Mouse (Mus musculus) stomach, postnatal 0 days (tissue): ENCODE measurements around the gene Als2cr12. TPM values are rescaled to one million over a fixed set of nuclear protein-coding genes. Genes with fewer than 3 reads are reported as not detected.
"Not testable (repeated sequence)": the region's sequence is repeated elsewhere in the genome, so short reads cannot be mapped to it uniquely, and the experiment has no call there.

Source experiments
- ATAC-seq: fragments of 200-750 bp; cut with Nextera tagmentation; 2 replicates; pipeline ENCODE4 v1.8.0; 2017; ENCODE audit not compliant: low FRiP score, low TSS enrichment
- DNase-seq: peaks from one replicate; pipeline ENCODE4 v3.0.0-alpha.2; 2016; ENCODE audit warnings: low spot score
- H3K27ac ChIP-seq: fragments of 300-500 bp; sonication (generic); replicated peaks from 2 replicates; pipeline ENCODE4 v1.5.1; 2014; ENCODE audit warnings: mild to moderate bottlenecking, control low read depth
- H3K27me3 ChIP-seq: fragments of 300-500 bp; sonication (generic); 2 replicates; pipeline ENCODE4 v1.6.1; 2014; ENCODE audit warnings: low read length; ENCODE audit not compliant: control insufficient read depth, insufficient read depth
- H3K36me3 ChIP-seq: fragments of 300-500 bp; sonication (generic); 2 replicates; pipeline ENCODE4 v1.6.1; 2014; ENCODE audit warnings: low read length, mixed read lengths; ENCODE audit not compliant: control insufficient read depth, insufficient read depth
- H3K4me1 ChIP-seq: fragments of 300-500 bp; sonication (generic); replicated peaks from 2 replicates; pipeline ENCODE4 v1.6.1; 2014; ENCODE audit warnings: antibody characterized with exemption; ENCODE audit not compliant: control insufficient read depth, insufficient read depth
- H3K4me2 ChIP-seq: fragments of 300-500 bp; sonication (generic); replicated peaks from 2 replicates; pipeline ENCODE4 v1.6.1; 2014; ENCODE audit warnings: low read depth, mild to moderate bottlenecking, control low read depth, moderate library complexity
- H3K4me3 ChIP-seq: fragments of 300-500 bp; sonication (generic); 2 replicates; pipeline ENCODE4 v1.5.1; 2014; ENCODE audit warnings: low read depth, low read length, control low read depth
- H3K9ac ChIP-seq: fragments of 300-500 bp; sonication (generic); 2 replicates; pipeline ENCODE4 v1.6.1; 2014; ENCODE audit warnings: mild to moderate bottlenecking, low read length, control low read depth, mixed read lengths
- H3K9me3 ChIP-seq: fragments of 300-500 bp; sonication (generic); 2 replicates; pipeline ENCODE4 v1.6.1; 2016; ENCODE audit warnings: low read length; ENCODE audit not compliant: control insufficient read depth
- CTCF ChIP-seq: IDR thresholded peaks from 2 replicates; pipeline ENCODE4 v1.5.1; 2016; ENCODE audit warnings: antibody characterized with exemption, low read depth, mild to moderate bottlenecking, moderate library complexity
- EP300 ChIP-seq: optimal IDR thresholded peaks from 2 replicates; pipeline ENCODE3; 2016; ENCODE audit warnings: antibody characterized with exemption
- WGBS: fragments of 180-500 bp; shearing (Covaris S2); extraction: QIAGEN DNeasy Blood & Tissue Kit; methylation state at CpG from one replicate; pipeline ENCODE4 v1.1.7; 2014; 5-methylcytosine and 5-hydroxymethylcytosine counted together
- polyA plus RNA-seq: library from polyadenylated mRNA; unstranded; fragments of >200 nt; fragmentation: Nextera tagmentation; extraction: Ambion mirVana; gene quantifications from 2 replicates; pipeline ENCODE4 v1.2.1, GENCODE M21; 2015

The Als2cr12 gene
- 0.56 and 0.91 TPM in 2 replicates for polyA plus RNA-seq

DNA sequence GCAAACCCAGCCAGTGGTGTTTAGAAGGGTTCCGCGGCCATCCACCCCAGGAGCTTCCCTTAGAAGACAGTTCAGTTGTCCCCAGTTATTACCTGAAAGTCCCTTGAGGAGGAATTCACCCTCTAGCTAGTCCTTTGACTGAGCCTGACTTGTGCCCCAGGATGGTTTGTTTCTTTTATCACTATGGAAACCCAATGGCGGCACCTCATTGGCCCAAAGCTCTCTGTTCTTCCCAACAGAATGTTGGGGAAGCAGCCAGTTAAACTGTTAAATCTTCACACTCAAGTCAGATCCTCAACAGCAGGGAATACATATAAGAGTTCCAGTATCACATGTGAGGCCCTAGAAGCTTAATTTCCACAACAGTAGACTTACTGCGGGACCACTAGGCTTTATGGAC lies at the start of gene Als2cr12:
Gene Als2cr12, minus strand, starts transcription at position 180 of the 400 bp plus-strand sequence.
- H3K27ac ChIP-seq, H3K9ac ChIP-seq, DNase-seq, H3K27me3 ChIP-seq, H3K4me1 ChIP-seq, ATAC-seq, H3K9me3 ChIP-seq, H3K4me2 ChIP-seq, H3K36me3 ChIP-seq, H3K4me3 ChIP-seq: not testable (repeated sequence)
- WGBS = 81% methylated on average over 4 of the region's 4 CpGs

DNA sequence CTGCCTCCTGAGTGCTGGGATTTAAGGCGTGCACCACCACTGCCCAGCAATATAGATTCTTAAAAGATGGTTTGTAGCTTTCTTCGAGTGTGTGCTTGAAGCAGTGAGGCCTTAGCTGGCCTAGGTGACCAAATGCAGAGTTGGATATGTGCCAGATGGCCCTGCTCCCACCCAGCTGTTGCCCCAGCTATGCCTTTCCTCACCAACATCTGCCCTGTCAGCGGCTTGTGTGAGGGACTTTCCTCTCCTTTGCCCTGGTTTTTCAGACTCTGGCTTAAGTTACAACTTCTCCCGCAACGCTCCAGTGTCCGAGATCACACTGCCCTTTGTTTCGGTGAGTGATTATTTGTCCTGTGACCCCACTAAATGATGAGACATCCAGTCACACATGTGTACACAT lies 48.9 kb upstream of the Als2cr12 start:
- DNase-seq (no peak), ATAC-seq (no peak)
- 82% methylated on average over 7 of the region's 7 CpGs for WGBS
- no peak overlapping the region for H3K27ac ChIP-seq
- TF ChIP-seq EP300 = no peak
- TF ChIP-seq CTCF = no peak
- no peak overlapping the region for H3K9ac ChIP-seq
- peaks cover 28% of the 10 kb centered on the region for H3K36me3 ChIP-seq
- no peaks in the 10 kb centered on the region for H3K27me3 ChIP-seq
- no peak overlapping the region for H3K4me3 ChIP-seq
- H3K9me3 ChIP-seq = no peaks in the 10 kb centered on the region
- H3K4me1 ChIP-seq = no peaks in the 10 kb centered on the region
- H3K4me2 ChIP-seq = no peak overlapping the region

GRCm38 (mm10) chr1:58743252-58743651 lies 47.5 kb upstream of the Als2cr12 start:
- H3K36me3 ChIP-seq = peaks cover 31% of the 10 kb centered on the region

DNA sequence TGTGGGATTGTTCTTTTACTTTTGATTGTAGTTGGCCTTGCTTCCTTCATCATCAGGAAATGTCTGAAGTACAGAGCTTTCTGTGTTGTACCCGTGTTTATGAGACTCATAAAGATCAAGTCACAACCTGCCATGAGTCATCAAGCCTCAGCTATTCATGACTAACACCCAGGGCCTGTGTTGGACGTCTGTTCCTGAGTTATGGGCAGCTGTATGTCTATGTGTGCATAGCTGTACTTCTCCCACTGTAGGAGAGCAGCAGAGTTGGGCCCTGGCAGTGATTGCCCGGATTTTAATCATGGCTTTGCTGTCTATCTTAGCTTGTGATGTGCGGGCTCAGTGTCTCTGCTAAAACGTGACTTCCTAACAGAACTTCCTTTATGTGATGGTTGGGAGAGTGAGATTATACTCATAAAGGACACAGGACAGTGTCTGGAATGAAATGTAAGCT lies 46.8 kb upstream of the Als2cr12 start:
- ATAC-seq (peak; percentile 82), DNase-seq (no peak)
- WGBS = 58% methylated on average over 5 of the region's 5 CpGs
- no peak overlapping the region for H3K9ac ChIP-seq
- no peak overlapping the region for H3K4me2 ChIP-seq
- peaks cover 29% of the 10 kb centered on the region for H3K36me3 ChIP-seq
- no peak overlapping the region for H3K4me3 ChIP-seq
- no peaks in the 10 kb centered on the region for H3K4me1 ChIP-seq
- H3K27ac ChIP-seq = 0 out of 2 replicates have a peak overlapping the region, but pooled peaks have one; percentile 0
- TF ChIP-seq EP300 (no peak), CTCF (no peak)
- H3K27me3 ChIP-seq = no peaks in the 10 kb centered on the region
- H3K9me3 ChIP-seq = no peaks in the 10 kb centered on the region

More at GRCm38 (mm10) chr1:58743252-58743651, 47.5 kb upstream of the Als2cr12 start:
- 0 out of 2 replicates have a peak overlapping the region, but pooled peaks have one; percentile 0 for H3K27ac ChIP-seq
- no peaks in the 10 kb centered on the region for H3K9me3 ChIP-seq
- no peak for TF ChIP-seq EP300
- TF ChIP-seq CTCF = no peak
- no peak for ATAC-seq
- WGBS = 86% methylated on average over 6 of the region's 6 CpGs
- H3K27me3 ChIP-seq = no peaks in the 10 kb centered on the region
- no peak for DNase-seq
- no peaks in the 10 kb centered on the region for H3K4me1 ChIP-seq
- H3K9ac ChIP-seq = no peak overlapping the region
- H3K4me2 ChIP-seq = no peak overlapping the region
- no peak overlapping the region for H3K4me3 ChIP-seq

DNA sequence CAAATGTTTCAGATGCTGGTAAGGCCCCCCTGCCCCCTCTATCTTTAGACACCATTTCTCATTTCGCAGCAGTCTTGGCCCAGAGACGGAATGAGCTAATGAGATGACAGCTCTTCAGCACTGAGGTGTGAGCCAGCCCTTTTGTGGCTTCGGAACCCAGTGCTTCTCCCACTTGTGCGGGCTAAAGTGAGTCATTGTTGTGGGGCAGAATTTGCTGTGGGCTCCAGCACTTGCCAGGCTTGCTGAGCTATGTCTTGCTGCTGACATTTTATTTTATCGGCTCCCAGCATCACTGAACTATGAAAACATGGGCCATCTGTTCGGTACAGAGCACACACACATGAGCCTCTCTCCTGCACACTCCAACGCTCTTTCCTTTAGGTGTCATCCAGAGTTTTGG lies 43.7 kb upstream of the Als2cr12 start:
- H3K36me3 ChIP-seq = peaks cover 36% of the 10 kb centered on the region
- DNase-seq (no peak), ATAC-seq (no peak)
- no peaks in the 10 kb centered on the region for H3K9me3 ChIP-seq
- no peaks in the 10 kb centered on the region for H3K4me1 ChIP-seq
- TF ChIP-seq CTCF (no peak), EP300 (no peak)
- WGBS = 94% methylated on average over 7 of the region's 7 CpGs
- no peak overlapping the region for H3K4me2 ChIP-seq
- H3K9ac ChIP-seq = no peak overlapping the region
- H3K27ac ChIP-seq = no peak overlapping the region
- no peak overlapping the region for H3K4me3 ChIP-seq
- H3K27me3 ChIP-seq = no peaks in the 10 kb centered on the region

DNA sequence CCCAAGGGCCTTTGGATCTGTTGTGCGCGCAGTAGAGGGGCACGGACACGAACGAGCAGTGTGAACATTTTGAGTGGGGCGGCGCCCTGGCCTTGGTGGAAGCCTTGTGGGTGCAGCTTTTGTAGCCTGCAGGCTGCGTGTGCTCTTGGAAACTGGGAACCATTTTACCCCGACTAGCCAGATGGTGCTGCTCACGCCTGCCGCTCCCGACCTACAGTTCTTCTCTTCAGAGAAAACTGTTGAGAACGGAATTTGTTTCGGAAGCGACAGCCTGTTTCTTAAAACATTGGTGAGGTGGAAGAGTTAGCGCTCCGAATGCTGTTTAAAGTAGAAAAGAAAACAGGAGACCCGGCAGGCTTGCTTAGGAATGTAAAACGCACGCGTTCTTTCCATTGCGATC lies 41.2 kb upstream of the Als2cr12 start:
- DNase-seq = no peak
- Histone ChIP-seq H3K4me2 (no peak overlapping the region), H3K27ac (no peak overlapping the region), H3K27me3 (no peaks in the 10 kb centered on the region), H3K9me3 (no peaks in the 10 kb centered on the region), H3K4me1 (no peaks in the 10 kb centered on the region), H3K4me3 (no peak overlapping the region), H3K36me3 (peaks cover 32% of the 10 kb centered on the region), H3K9ac (no peak overlapping the region)
- no peak for TF ChIP-seq CTCF
- no peak for TF ChIP-seq EP300
- no peak for ATAC-seq
- WGBS = 86% methylated on average over 22 of the region's 22 CpGs
